Mouse (Mus musculus) midbrain, embryonic 10.5 days (tissue): Measurements from ENCODE around the gene 4931422A03Rik. TPM values are rescaled to one million over a fixed set of nuclear protein-coding genes. Genes with fewer than 3 reads are reported as not detected.
"Not testable (repeated sequence)": the region's sequence is repeated elsewhere in the genome, so short reads cannot be mapped to it uniquely, and the experiment has no call there.

Experiments
- DNase-seq: peaks from one replicate; pipeline ENCODE4 v3.0.0-alpha.2; 2017; ENCODE audit warnings: low spot score
- H3K27ac ChIP-seq: fragments of 300-500 bp; sonication (generic); replicated peaks from 2 replicates; pipeline ENCODE4 v1.5.1; 2016; ENCODE audit warnings: mild to moderate bottlenecking
- H3K27me3 ChIP-seq: fragments of 300-500 bp; sonication (generic); 2 replicates; pipeline ENCODE4 v1.6.1; 2016; ENCODE audit warnings: low read depth, mild to moderate bottlenecking; ENCODE audit not compliant: poor library complexity, severe bottlenecking
- H3K36me3 ChIP-seq: fragments of 300-500 bp; sonication (generic); 2 replicates; pipeline ENCODE4 v1.6.1; 2016; ENCODE audit warnings: mild to moderate bottlenecking, moderate library complexity
- H3K4me1 ChIP-seq: fragments of 300-500 bp; sonication (generic); 2 replicates; pipeline ENCODE4 v1.6.1; 2016
- H3K4me3 ChIP-seq: fragments of 300-500 bp; sonication (generic); 2 replicates; pipeline ENCODE4 v1.5.1; 2016; ENCODE audit warnings: mild to moderate bottlenecking, moderate library complexity
- H3K9me3 ChIP-seq: fragments of 300-500 bp; sonication (generic); replicated peaks from 2 replicates; pipeline ENCODE4 v1.6.1; 2016; ENCODE audit warnings: mild to moderate bottlenecking
- WGBS: fragments of 180-500 bp; shearing (Covaris S2); methylation state at CpG from one replicate; pipeline ENCODE4 v1.1.7; 2016; 5-methylcytosine and 5-hydroxymethylcytosine counted together
- polyA plus RNA-seq: library from polyadenylated mRNA; unstranded; fragments of >200 nt; fragmentation: Nextera tagmentation; extraction: Ambion mirVana; gene quantifications from 2 replicates; pipeline ENCODE4 v1.2.1, GENCODE M21; 2016

Gene 4931422A03Rik
- 1.1 and 1.6 TPM in 2 replicates for polyA plus RNA-seq

GRCm38 (mm10) chr2:104028139-104028723 is at the start of gene 4931422A03Rik:
TSS of gene 4931422A03Rik (minus strand) at chr2:104028361.
- Histone ChIP-seq H3K9me3 (no peaks in the 10 kb centered on the region), H3K36me3 (peaks cover 6% of the 10 kb centered on the region), H3K27ac (peak within 1 kb of the TSS; percentile 95), H3K4me3 (peak within 1 kb of the TSS; percentile 98), H3K4me1 (peaks cover 27% of the 10 kb centered on the region), H3K27me3 (no peaks in the 10 kb centered on the region)
- no peak for DNase-seq
- WGBS: 2% methylated on average over 32 of the region's 32 CpGs

- Histone ChIP-seq H3K27me3 (no peaks in the 10 kb centered on the region), H3K9me3 (0 out of 2 replicates have a peak, but pooled peaks cover 7% of the 10 kb centered on the region), H3K36me3 (no peaks in the 10 kb centered on the region), H3K4me1 (peaks cover 8% of the 10 kb centered on the region), H3K27ac (peak within 1 kb of the TSS; percentile 72), H3K4me3 (peak within 1 kb of the TSS; percentile 53)
- WGBS: 11% methylated on average over 13 of the region's 13 CpGs
- DNase-seq: peak; percentile 67
Observed at GRCm38 (mm10) chr2:104069704-104070185, 41.6 kb upstream of the 4931422A03Rik start, which contains the start of gene Cd59b. TSS of gene Cd59b (plus strand) at chr2:104069849.

GRCm38 (mm10) chr2:104068450-104068849 is 40.3 kb upstream of the 4931422A03Rik start, which contains the start of gene Gm10799:
TSS of gene Gm10799 (minus strand) at chr2:104068550.
- not testable (repeated sequence) for H3K4me1 ChIP-seq, H3K27ac ChIP-seq, H3K27me3 ChIP-seq, H3K4me3 ChIP-seq, H3K36me3 ChIP-seq, H3K9me3 ChIP-seq, DNase-seq
- WGBS: 81% methylated on average over 7 of the region's 7 CpGs

GRCm38 (mm10) chr2:104065526-104065925 is 37.4 kb upstream of the 4931422A03Rik start, which contains the start of gene Gm10912:
TSS of gene Gm10912 (plus strand) at chr2:104065826.
- not testable (repeated sequence) for H3K4me1 ChIP-seq, H3K36me3 ChIP-seq, H3K4me3 ChIP-seq, H3K27ac ChIP-seq, H3K9me3 ChIP-seq, H3K27me3 ChIP-seq, DNase-seq
- 94% methylated on average over 6 of the region's 6 CpGs for WGBS

- no peak overlapping the region for H3K27ac ChIP-seq
- no peaks in the 10 kb centered on the region for H3K27me3 ChIP-seq
- 82% methylated on average over 2 of the region's 2 CpGs for WGBS
- H3K4me1 ChIP-seq: no peaks in the 10 kb centered on the region
- H3K36me3 ChIP-seq: peaks cover 20% of the 10 kb centered on the region
- no peak overlapping the region for H3K4me3 ChIP-seq
- DNase-seq: no peak
- no peaks in the 10 kb centered on the region for H3K9me3 ChIP-seq
Observed at GRCm38 (mm10) chr2:104064152-104064551, 36.0 kb upstream of the 4931422A03Rik start.

GRCm38 (mm10) chr2:104062665-104063064 is 34.5 kb upstream of the 4931422A03Rik start:
- Histone ChIP-seq H3K4me3 (no peak overlapping the region), H3K9me3 (no peaks in the 10 kb centered on the region), H3K4me1 (no peaks in the 10 kb centered on the region), H3K27ac (no peak overlapping the region), H3K27me3 (no peaks in the 10 kb centered on the region), H3K36me3 (peaks cover 27% of the 10 kb centered on the region)
- DNase-seq: no peak

GRCm38 (mm10) chr2:104060996-104061395 is 32.8 kb upstream of the 4931422A03Rik start:
- Histone ChIP-seq H3K4me3 (no peak overlapping the region), H3K27ac (no peak overlapping the region), H3K36me3 (peaks cover 27% of the 10 kb centered on the region), H3K9me3 (no peaks in the 10 kb centered on the region), H3K27me3 (no peaks in the 10 kb centered on the region), H3K4me1 (no peaks in the 10 kb centered on the region)
- 97% methylated on average over 6 of the region's 6 CpGs for WGBS
- DNase-seq: no peak

GRCm38 (mm10) chr2:104059786-104060185 is 31.6 kb upstream of the 4931422A03Rik start:
- 86% methylated on average over 10 of the region's 10 CpGs for WGBS

GRCm38 (mm10) chr2:104058954-104059353 is 30.8 kb upstream of the 4931422A03Rik start:
- no peak for DNase-seq
- H3K36me3 ChIP-seq: peaks cover 48% of the 10 kb centered on the region
- H3K4me3 ChIP-seq: no peak overlapping the region
- H3K27ac ChIP-seq: no peak overlapping the region
- no peaks in the 10 kb centered on the region for H3K4me1 ChIP-seq
- WGBS: 90% methylated on average over 4 of the region's 4 CpGs
- no peaks in the 10 kb centered on the region for H3K27me3 ChIP-seq
- no peaks in the 10 kb centered on the region for H3K9me3 ChIP-seq

More at GRCm38 (mm10) chr2:104059786-104060185, 31.6 kb upstream of the 4931422A03Rik start:
- Histone ChIP-seq H3K27ac (no peak overlapping the region), H3K9me3 (no peaks in the 10 kb centered on the region), H3K36me3 (peaks cover 39% of the 10 kb centered on the region), H3K4me1 (no peaks in the 10 kb centered on the region), H3K4me3 (no peak overlapping the region), H3K27me3 (no peaks in the 10 kb centered on the region)
- DNase-seq: no peak

- Histone ChIP-seq H3K4me3 (no peak overlapping the region), H3K36me3 (peaks cover 53% of the 10 kb centered on the region), H3K27me3 (no peaks in the 10 kb centered on the region), H3K9me3 (no peaks in the 10 kb centered on the region), H3K27ac (no peak overlapping the region), H3K4me1 (no peaks in the 10 kb centered on the region)
- no peak for DNase-seq
- WGBS: 82% methylated on average over 1 of the region's 1 CpGs
Observed at GRCm38 (mm10) chr2:104058381-104058780, 30.2 kb upstream of the 4931422A03Rik start.

- Histone ChIP-seq H3K27ac (no peak overlapping the region), H3K4me3 (no peak overlapping the region), H3K27me3 (no peaks in the 10 kb centered on the region), H3K9me3 (no peaks in the 10 kb centered on the region), H3K36me3 (peaks cover 50% of the 10 kb centered on the region), H3K4me1 (peaks cover 4% of the 10 kb centered on the region; the same call in 1 of the 2 replicates)
- no peak for DNase-seq
- 92% methylated on average over 1 of the region's 1 CpGs for WGBS
Observed at GRCm38 (mm10) chr2:104044479-104045080, 16.4 kb upstream of the 4931422A03Rik start.

GRCm38 (mm10) chr2:104043624-104044478 is 15.7 kb upstream of the 4931422A03Rik start:
- no peak overlapping the region; the same call in 1 of the 2 replicates for H3K27ac ChIP-seq
- H3K36me3 ChIP-seq: peaks cover 51% of the 10 kb centered on the region
- H3K27me3 ChIP-seq: no peaks in the 10 kb centered on the region
- 53% methylated on average over 5 of the region's 5 CpGs for WGBS
- no peak overlapping the region for H3K4me3 ChIP-seq
- no peaks in the 10 kb centered on the region for H3K9me3 ChIP-seq
- peaks cover 4% of the 10 kb centered on the region; the same call in 1 of the 2 replicates for H3K4me1 ChIP-seq
- DNase-seq: no peak
